Comparison of ENCODE assay signal across 8 mouse cellular contexts in the genomic region with DNA sequence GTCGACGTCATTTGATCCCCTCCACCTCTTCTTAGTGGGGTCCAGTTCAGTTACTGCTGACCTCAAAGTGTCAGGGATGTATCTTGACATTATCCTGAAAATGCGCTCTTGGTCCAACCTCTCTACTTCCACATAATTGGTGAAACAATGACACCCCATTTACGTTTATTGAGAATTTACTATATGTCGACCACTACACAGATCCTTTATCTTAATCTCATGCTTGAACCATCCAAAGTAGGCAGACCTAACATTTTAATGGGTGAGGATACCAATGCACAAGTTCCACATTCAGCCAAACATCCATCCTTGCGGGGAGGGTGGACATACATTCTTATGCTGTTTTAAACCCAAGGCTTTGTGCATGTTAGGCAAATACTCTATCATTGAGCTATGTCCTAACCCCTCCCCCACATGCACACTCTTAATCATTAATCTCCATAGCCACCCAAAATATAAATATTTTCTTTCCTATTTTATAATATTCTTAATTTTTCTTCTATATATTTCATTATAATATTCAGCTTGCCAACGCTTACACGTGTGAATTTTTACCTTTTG. TPM values are rescaled to one million over a fixed set of nuclear protein-coding genes. Genes with fewer than 3 reads are reported as not detected.
DNase-seq lines count a peak whose midpoint lies in the region; ATAC-seq lines count a peak whose summit lies in the region.

No protein-coding gene starts in this region.

- H3K9me3 ChIP-seq in forebrain, embryonic 15.5 days: no peaks in the 10 kb centered on the region
- H3K9me3 ChIP-seq in liver, embryonic 16.5 days (replicated peaks; ENCODE audit: control insufficient read depth, low read length): no peaks in the 10 kb centered on the region

- peak; percentile 5 for ATAC-seq in CD4-positive, CD25-positive, alpha-beta regulatory T cell, adult 4 months
- peak; percentile 50 for ATAC-seq in forebrain, embryonic 15.5 days (replicated peaks)
- ATAC-seq in liver, embryonic 16.5 days (ENCODE audit: low read depth): no peak

- H3K36me3 ChIP-seq in forebrain, embryonic 15.5 days: no peaks in the 10 kb centered on the region
- H3K36me3 ChIP-seq in liver, embryonic 16.5 days (ENCODE audit: control insufficient read depth, insufficient read depth): no peaks in the 10 kb centered on the region

- peak; percentile 20 for DNase-seq in cerebellum, adult 11-12 months
- no peak for DNase-seq in cerebellum, adult 18-20 months
- DNase-seq in left cerebral cortex, postnatal 4 days: no peak
- no peak for DNase-seq in right cerebral cortex, postnatal 14 days
- no peak for DNase-seq in thymus, postnatal 25 days

- H3K4me3 ChIP-seq in forebrain, embryonic 15.5 days: peak overlapping the region; percentile 77
- H3K4me3 ChIP-seq in liver, embryonic 16.5 days (ENCODE audit: low read depth, low read length): peak overlapping the region; percentile 76

- intact Hi-C loops in left cerebral cortex, postnatal 4 days (cut with DNase I): no loop called here

- H3K4me1 ChIP-seq in forebrain, embryonic 15.5 days: peaks cover 16% of the 10 kb centered on the region
- peaks cover 8% of the 10 kb centered on the region for H3K4me1 ChIP-seq in liver, embryonic 16.5 days (ENCODE audit: control insufficient read depth, low read depth, low read length)

- peak overlapping the region; percentile 94 for H3K27ac ChIP-seq in forebrain, embryonic 15.5 days (replicated peaks)
- H3K27ac ChIP-seq in liver, embryonic 16.5 days (ENCODE audit: low read length): no peak overlapping the region; the same call in 1 of the 2 replicates

- 37% methylated on average over 8 of the region's 8 CpGs for WGBS in forebrain, embryonic 15.5 days
- WGBS in liver, embryonic 16.5 days (ENCODE audit: insufficient replicate concordance): 27% methylated on average over 8 of the region's 8 CpGs

- H3K9ac ChIP-seq in forebrain, embryonic 15.5 days (replicated peaks): 0 out of 2 replicates have a peak overlapping the region, but pooled peaks have one; percentile 87
- peak overlapping the region; percentile 80; the same call in 1 of the 2 replicates for H3K9ac ChIP-seq in liver, embryonic 16.5 days (ENCODE audit: low read depth, low read length)

- no peaks in the 10 kb centered on the region for H3K27me3 ChIP-seq in forebrain, embryonic 15.5 days
- no peaks in the 10 kb centered on the region for H3K27me3 ChIP-seq in liver, embryonic 16.5 days (ENCODE audit: control insufficient read depth, insufficient read depth, low read depth, low read length)

- peak overlapping the region; percentile 26 for H3K4me2 ChIP-seq in forebrain, embryonic 15.5 days (replicated peaks)
- H3K4me2 ChIP-seq in liver, embryonic 16.5 days (ENCODE audit: low read depth, low read length): peak overlapping the region; percentile 65

RNA-seq across cellular contexts. Expression of a gene that starts 0.4 kb away (rescaled TPM):
- 100 to 1,000 TPM; 334 to 414 TPM for polyA plus RNA-seq in CD4-positive, CD25-positive, alpha-beta regulatory T cell, adult 4 months (2017; shearing (Covaris generic))
- polyA plus RNA-seq in forebrain, embryonic 15.5 days (2015; fragmentation: Nextera tagmentation; extraction: Ambion mirVana): 286 and 303 TPM in 2 replicates
- polyA plus RNA-seq in liver, embryonic 16.5 days (2015; fragmentation: Nextera tagmentation; extraction: Ambion mirVana): 37.7 and 39.4 TPM in 2 replicates
- 100 to 1,000 TPM; 265 to 275 TPM for total RNA-seq in left cerebral cortex, postnatal 4 days (2021)
